Mouse (Mus musculus) c-Kit-negative CD71-positive TER-119-positive erythroid progenitor cells, embryonic 14.5 days (primary cell): ENCODE measurements around the gene Ptprc.

ENCODE experiments used
- DNase-seq: peaks from one replicate; pipeline ENCODE4 v3.0.0-alpha.2; 2013; ENCODE audit warnings: low read depth, low spot score

Gene Ptprc

DNA sequence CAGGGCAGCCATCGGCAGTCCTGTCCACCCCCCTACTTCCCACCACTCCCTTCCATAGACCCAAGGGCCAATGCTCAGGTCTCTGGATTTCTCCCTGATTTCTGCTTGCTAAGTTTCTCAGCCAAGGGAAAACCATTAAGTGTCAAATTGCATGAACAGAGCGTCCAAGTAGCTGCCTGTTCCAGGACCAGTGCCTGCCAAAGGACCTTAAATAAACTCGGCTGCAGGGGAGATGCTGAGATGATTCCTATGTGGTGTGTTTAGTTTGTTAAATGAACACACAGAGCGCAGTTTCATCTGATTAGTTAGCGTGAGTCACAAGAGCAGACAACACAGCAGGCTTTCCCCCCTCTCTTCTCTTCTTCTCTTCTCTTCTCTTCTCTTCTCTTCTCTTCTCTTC lies 135.0 kb downstream of the Ptprc start:
- no peak for DNase-seq

DNA sequence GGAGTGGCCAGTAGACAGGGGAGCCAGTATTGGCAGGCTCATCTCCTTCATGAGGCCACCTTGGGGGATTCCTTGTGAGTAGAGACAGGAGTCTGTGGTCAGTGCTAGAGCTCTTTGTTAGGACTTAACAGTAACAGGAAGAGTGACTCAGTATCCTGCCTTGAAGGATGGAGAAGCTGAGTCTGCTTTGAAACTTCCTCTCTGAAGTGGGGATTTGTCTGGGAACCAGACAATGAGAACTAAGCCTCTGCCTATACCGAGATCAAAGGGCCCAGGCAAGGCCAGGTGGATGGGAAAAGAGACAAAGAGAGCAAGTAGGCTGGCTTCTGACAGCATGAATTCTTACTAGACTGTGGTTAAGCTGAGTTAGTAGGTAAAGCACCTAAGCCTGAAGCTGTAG lies 136.3 kb downstream of the Ptprc start:
- DNase-seq = no peak

GRCm38 (mm10) chr1:138037484-138037883 lies 138.0 kb downstream of the Ptprc start:
- no peak for DNase-seq

DNA sequence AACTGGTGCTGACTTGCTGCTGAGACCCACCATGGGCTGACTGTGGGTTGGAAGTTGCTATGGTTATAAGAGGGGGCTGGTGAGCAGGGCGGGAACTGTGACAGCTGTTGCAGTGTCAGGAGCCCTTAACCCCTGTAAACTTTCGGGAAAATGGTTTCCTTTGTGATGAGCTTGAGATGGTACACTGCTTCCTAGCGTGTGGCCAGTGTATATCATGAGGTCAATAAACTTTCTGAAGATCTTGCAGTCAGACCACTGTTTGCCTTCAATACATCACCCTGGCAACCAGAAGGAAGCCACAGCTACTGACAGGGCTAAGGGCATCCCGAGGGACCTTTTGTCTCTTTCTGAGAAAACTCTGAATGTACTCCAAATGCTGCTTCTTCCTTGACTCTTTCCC lies 145.9 kb downstream of the Ptprc start:
- DNase-seq = no peak

GRCm38 (mm10) chr1:138025298-138025697 lies 150.2 kb downstream of the Ptprc start:
- DNase-seq = no peak

DNA sequence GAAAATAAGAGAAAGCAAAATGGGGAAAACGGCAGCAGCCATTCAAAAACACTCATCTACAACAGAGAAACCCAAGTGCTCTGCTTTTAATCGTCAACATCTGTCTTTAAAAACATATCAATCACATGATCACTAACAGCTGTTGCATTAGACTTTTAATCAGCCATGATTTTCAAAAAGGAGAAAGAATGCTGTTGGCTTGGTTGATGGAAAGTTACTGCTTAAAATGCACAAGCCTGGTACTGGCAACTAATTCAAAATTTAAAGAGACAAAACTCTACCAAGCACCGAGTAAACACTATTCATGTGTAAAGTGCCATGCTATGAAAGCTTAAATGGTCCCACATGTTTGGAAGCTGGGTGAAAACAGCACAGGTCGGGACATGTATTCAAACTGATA lies 151.9 kb downstream of the Ptprc start:
- no peak for DNase-seq

DNA sequence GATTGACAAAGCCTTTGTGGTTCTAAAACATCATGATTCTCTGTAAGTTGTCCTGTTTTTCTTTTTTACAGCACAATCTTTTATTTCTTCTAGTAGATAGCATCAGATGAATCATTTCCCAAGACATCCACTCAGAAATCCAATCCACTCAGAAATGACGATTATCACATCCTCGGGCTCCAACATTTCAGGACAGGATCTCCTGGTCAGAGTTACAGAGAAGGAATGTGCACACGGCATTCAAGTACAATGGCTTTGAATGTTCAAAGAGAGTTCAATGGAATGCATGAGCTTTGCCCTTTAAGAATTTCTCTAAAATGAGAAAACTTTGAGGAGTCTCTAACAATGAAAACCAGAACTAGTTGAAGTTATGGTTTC lies 152.6 kb downstream of the Ptprc start:
- DNase-seq = no peak

GRCm38 (mm10) chr1:138021962-138022917 lies 153.3 kb downstream of the Ptprc start:
- DNase-seq = no peak
